Mouse (Mus musculus) induced T-regulatory cell, adult 2 months (primary cell): ENCODE measurements at regions not wholly inside any gene's neighbourhood (a gene's known extent, or its start where the extent isn't known, plus 50 kb on each side); places are given as distances from the start of the nearest gene placed in this dataset.

ENCODE experiments used
- DNase-seq: peaks from one replicate; pipeline ENCODE4 v3.0.0-alpha.2; 2012; ENCODE audit warnings: low read depth

DNA sequence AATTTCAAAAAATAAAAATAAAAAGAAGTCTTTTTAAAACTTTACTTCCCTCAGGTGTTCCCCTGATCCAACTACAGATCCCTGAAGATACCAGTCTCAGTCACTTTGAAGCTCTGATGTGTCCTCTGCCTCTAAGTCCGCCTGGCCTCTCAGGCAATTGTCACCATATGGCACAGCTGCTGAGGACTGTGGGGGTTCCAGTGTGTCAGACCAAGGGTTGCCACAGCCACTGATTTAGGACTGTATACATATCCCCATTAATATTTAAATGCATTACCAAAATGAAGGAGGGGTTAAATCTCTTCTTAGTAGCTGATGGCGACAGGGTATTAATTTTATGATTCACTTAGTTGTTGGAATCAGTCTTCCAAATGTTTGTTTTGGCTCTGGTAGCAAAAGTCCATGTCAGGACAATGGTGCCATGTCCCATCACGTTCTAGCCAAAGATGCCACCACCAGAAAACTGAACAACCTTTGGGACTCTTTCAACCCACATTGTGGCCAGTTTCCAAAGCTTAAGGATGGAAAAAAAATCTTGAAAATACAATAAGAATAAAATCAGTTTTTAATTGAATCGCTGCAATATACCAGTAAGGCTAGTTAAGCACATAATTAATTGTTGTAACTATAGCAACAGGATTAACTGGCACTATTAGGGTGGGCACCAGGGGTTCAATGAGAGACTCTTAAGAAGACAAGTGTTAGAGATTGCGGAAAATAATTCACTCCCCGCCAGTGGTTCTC, 62.5 kb downstream of the Arrdc4 start:
- no peak for DNase-seq

DNA sequence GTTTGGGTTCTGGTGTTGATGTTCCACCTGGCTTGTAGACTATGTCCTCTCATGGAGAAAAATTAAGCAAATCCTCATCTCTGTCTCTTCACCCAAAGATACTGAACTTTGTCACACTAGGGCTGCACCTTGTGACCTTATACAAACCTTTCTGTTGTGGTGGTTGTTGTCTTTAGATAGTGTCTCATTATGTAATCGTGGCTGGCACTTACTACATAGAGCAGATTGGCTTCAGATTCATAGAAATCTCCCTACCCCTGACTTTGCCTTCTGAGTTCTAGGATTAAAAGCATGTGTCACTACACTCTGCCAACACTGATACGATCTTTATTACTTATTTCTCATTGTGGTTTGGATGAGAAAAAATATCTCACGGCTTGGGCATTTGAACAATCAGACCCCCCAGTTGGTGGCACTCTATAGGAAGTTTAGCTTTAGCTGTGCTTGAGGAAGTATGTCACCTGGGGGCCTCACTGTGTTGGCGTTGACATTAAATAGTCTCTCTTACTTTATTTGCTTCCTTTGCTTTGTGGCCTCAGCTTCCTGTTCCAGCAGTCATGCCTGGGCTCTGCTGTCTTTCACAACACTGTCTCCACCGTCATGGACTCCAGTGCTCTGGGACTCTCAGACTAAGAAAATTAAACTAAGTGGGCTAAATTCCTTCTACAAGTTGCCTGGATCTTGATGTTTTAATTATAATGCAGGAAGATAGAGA, 66.0 kb downstream of the Arrdc4 start:
- DNase-seq, result no peak

DNA sequence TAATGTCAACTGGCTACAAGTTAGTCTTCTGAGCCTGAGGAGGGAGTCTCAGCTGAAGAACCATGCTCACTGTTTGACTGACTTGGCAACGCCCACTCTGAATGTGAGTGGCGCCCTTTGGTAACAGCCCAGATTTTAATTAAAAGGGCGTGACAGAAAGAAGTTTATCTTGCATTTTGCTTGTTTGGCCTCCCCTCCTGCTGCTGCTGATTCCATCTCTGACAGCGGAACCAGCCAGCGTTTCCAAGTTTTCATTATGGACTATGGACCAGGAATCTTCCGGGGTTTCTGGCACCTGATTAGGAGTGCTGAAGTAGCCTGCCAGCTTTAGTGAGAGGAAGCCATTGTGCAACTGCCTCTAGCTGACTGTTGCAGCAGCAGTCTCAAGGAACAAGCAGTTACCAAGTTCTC, 66.7 kb downstream of the Arrdc4 start:
- DNase-seq, result no peak

DNA sequence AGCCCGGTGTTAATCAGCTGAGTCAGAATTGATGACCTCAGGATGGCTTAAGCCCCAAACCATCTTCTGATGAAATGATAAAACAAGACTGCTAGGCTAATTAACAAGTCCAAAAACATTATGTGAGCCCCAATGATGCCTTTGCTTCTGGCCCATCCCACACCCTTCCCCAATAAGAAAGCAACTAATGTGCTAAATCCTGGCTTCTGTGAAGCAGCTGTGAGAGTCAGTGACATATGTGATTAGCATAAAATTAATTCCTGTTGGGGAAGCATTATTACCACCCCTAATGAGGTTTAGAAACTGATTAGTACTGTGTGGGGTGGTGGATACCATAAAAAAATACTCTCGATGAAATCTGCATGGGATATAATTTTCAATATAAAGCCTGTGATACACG, 69.3 kb downstream of the Arrdc4 start:
- no peak for DNase-seq

DNA sequence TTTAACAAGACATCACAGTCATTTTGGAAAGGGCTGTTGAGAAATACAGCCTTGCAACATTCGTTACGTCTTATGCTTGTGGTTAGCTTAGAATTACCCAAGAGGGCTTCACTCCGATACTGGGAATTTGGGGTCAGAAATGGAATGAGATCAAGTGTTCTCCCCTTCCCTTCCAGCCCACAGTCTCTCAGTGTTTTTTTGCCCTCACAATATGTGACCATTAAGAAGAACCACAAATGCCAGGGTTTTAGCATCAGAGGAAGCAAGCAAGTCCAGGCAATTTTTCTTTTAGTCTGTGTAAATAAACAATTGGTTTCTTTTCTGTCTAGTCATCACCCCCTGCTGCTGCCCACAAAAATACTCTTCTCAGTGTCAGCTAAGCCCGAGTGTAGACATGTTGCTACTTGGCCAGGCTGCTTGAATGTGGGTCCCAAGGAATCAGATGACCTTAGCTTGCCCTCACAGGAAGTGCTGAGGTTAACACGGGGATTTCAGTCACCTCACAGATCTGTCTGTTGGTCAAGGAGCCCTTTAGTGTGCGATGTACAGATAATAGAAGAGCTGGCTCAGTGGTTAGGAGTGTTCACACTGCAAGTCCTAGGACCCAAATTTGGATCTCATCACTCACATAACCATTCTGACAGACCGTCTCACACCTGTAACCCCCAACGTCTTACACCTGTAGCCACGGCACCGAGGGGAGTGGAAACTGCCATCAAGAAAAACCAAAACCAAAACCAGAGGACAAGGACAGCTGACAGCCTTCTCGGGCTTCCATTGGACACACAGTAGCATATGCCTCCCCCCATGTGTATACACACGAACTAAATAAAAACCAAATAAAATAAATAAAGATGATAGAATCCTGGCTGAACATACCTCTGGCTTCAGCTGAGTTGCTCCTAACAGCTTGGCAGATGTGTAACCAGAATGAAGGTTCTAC, 81.0 kb downstream of the Arrdc4 start:
- DNase-seq, result no peak

DNA sequence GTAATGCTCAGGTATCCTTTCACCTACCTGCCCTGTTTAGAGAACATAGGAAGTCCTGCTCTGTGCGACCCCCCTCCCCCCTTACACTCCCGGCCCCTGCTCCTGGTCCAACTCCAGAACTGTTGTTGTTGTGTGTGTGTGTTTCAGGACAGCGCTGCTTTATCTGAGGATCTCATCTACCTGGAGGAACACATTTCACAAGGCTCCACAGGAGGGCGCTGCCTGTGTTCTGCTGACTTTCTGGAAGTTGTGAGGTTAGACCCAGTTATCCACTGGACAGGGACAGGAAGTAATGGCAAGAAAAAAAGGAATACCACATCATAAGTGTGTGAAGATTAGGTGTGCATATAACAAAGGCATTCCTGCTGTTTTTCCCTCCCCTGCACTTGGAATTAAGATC, 81.8 kb downstream of the Arrdc4 start:
- DNase-seq, result no peak

DNA sequence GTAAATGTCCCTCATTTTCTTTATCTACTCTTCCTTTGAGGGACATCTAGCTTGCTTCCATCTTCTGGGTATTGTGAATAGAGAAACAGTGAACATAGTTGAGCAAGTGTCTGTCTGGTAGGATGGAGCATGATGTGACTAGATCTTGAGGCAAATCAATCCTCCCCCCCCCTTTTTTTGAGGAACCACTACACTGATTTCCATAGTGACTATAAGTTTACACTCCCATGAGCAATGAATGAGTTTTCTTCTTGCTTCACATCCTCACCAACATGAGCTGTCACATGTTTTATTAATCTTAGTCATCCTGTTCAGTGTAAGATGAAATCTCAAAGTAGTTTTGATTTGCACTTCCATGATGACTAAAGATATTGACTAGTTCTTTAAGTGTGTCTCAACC, 92.7 kb downstream of the Arrdc4 start:
- no peak for DNase-seq

DNA sequence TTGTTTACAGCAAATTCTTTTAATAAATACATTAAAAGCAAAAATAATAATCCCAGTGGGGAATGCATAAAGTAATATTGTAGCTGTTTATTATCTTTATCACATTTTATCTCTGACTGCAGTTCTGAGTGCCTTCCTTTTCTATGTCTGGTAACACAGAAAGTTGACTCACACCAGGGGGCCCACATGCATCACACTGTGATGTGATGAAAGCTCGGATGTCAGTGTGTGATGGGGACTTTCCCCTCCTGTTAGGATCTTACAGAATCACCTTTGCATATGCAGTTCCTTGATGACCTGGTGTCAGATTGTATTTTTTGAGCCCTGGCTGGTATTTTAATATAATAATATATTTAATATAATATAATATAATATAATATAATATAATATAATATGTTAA, 95.5 kb downstream of the Arrdc4 start:
- DNase-seq, result no peak

DNA sequence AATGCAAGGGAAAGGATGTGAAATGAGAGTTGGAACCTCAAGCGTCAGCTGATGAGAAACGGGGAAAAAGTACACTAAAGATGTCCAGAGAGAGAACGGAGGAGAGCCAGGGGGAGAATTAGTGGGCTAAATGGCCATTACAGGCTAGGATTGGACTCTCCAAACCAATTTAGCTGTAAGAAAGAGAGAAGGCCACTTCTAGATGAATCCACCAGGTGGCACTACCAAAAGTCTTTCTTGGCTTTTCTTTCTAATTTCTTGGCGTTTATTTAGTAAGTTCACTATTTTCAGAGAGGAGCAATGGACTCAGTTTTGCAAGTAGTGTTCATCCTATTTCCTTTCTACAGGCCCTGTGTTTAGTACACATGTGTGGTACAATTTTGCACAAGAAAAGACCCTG, 97.6 kb downstream of the Arrdc4 start:
- DNase-seq, result peak; percentile 7

DNA sequence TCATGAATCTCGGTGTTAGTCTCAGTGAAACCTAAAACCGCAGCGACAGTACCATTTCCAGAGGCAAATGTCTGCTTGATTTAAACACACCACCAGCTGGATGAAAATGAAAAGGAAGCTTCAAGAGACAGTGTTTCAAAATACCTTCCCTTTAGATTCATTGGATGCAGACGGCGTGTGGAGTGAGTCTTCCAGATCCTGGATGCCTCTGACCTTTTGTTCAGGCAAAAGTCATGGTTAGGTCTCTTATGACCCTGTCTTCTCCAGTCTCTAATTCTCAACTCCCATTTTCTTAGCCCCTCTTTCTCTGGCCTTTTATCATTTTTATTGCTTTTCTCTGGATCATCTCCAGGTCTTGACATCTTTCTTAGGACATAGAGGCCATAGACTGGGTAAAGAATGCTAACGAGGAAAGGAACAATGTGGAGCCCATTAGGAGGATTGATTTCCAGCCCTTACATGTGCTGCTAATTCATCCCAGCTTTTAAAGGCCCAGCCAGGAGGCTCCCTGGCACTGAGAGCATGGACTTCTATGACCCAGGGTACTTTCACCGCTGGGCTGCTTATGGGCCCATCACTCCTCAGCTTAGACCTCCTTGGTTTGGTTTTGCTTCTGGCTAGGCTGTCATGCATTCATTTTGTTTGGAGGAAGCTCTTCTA, 111.4 kb downstream of the Arrdc4 start:
- DNase-seq, result no peak

DNA sequence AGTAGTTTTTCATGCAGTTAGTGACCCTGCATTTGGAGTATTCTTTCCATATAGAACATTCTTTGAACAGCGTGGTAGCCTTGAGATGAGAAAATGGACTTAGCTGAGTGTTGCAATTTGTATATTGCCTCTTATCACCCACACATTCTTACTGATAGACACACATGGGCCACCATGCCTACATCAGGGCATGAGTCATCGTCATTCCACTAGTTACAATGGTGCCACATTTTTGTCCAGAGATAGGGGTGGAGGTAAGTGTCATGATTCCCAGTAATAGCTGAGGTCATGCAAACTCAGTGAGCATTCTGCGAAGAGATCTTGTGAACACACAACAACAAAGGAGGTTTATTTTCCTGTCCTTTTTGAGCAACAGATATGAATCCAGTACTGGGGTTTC, 128.0 kb downstream of the Arrdc4 start:
- no peak for DNase-seq

DNA sequence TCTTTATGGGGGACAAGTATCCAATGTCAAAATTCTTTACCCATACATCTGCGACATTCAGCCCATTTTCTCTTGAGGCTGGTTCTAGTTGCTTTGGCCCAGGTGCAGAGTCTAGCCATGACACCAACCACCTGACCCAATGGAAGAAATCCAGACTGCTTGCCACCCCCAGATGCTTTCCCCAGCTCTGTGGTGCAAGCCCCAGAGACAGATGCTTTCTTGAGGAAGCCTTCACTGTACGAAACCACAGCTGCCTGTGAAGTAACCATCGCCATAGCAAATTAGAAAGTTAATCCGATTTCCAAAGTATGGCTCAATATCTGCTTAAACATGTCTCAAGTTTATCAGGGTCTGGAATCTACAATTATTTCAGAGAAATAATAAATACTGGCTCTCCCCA, 138.5 kb downstream of the Arrdc4 start:
- no peak for DNase-seq

DNA sequence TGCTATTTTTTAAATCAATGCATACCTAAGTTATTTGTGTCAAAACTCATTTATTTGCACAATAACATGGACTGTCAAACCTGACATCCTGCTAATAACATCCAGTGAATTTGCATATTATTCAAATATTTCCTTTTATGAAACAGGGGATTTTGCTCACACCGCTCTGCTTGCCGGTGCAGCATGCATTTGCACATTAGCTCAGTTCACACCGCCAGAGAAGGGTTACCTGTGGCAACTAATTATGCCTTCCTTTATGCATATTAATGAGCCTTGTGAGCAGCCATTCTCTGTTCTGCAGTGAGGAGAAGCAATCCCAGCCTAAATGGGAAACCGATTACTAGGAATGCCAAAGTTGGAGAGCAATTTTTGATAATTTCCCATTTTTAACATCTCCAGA, 141.9 kb downstream of the Arrdc4 start:
- DNase-seq, result no peak

DNA sequence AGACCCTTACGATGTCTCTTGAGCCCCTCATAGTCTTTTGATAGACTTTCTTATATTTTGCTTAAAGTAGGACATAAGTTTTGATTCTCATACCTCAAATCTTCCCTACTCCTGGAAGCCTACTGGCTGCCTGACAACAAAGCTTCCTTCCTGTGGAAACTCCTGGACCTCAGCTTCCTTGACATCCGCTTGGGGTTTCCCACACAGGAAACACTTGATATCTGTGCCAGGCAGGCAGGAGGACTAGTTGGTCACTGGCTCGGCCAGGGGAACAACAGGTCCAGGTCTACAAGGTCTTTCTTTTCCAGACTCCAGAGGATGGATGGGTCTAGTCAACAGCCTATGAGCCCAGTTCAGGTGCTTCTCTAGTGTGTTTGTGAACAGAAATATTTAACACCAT, 142.8 kb downstream of the Arrdc4 start:
- DNase-seq, result no peak

DNA sequence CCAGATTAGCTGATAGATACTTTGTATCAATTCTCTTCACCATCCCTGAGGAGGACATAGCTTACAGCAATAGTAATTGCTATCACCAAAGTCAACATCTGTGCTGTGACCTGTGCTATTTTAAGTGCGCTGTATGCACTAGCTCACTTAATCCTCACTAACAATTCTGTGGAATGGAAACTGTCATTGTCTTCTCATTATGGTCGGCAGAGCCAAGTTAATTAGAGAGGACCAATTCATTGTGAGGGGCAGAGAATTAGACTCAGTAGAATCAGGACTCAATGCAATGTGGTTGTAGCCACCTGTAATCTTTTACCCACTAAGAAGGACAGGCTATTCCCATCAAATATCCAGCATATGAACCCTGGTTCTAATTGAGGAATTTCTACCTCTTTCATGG, 145.3 kb downstream of the Arrdc4 start:
- no peak for DNase-seq

DNA sequence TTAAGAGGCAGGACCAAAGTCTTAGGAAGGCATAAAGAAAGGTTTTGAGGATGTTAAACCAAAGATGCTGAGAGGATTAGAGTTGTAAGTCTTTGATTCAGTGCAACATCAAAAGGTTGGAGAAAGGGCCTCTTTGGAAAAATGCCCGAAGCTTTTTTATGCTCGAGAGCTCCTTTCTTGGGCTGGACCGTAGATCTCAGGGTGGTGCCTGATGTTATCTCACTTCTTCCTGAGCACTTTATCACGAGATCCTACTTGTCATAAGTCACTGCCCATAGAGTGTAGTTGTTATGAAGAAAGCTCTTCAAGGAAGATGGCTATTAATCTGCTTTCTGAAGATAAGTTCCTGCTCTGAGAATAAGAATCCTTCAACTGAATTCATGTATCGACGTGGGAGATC, 147.0 kb downstream of the Arrdc4 start:
- DNase-seq, result no peak

DNA sequence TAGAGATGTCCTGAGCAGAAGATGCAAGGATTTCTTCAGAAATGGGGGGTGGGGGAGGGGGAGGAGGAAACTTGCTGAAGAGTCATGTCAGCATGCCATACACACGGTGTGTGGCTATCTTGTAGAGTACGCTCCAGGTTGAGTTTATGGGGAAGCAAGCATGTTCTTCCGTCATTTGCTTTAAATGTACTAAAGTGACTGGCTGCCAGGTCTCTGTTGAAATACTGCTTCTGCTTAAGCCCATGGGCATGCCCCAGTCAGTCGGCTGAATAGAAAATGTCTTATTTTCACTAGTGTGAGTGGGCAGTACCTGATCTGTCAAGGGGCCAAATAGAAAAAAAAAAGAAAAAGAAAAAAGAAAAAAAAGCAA, 155.0 kb downstream of the Arrdc4 start:
- no peak for DNase-seq

DNA sequence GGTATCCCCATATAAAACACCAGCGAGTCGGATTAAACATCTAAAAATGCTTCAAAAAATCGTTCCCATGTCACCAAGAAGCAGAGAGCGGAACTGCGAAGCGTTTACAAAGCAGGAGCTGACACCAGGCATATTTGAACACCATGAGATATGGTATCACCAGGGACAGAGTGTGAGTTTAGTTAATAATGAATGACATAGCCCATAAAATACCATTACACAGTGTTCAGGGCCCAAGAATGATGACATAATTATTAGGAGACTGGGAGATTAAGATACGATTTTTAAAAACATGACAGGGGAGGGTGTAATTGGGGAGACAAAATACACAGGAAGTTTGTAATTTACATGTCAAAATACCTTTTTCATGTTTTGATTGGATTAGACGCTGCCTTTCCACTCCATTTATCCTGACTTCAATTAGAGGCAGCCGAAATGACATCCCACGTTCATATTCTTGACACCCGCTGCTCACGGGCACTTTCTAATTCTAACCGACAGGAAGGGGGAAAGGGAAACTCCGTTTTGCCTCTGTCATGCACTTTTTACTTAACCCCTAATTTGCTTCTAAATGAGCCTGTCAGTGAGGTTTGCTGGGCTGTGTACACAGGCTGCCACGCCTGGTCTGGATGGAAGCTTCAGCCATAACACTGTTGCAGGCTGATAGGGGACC, 155.6 kb downstream of the Arrdc4 start:
- no peak for DNase-seq

DNA sequence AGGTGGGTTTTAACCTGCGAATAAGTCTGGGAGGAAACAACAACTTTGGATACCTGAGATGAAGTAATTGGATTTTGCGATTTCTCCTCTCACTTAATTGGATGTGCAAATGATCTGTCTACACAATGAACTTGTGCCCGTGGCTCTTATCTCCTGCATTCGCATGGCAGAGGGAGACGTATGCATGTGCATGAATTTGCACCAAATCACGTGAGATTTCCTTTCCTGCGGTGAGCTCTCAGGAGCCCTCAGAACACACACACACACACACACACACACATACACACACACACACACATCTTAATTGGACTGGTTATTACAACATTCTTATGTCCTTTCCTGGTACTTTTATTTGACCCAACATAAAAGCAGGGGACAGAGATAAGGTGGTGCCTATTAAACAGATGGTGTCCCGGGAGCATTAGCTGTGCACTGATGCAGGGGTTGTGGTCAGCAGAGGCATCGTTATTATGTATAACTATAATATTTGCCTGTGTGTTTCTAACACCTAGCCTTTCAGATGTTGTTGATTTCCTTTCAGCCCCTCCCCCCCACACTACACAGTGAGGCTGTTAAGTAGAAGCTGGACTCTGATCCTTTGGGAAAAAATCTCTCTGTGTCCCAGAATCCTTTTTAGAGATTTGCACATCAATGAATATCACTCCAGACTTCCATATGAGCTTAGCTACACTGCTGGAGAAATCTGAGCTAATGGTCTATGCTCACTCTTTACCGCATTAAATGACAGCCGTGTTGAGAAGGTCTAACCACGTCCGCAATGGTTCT, 166.3 kb downstream of the Arrdc4 start:
- no peak for DNase-seq

DNA sequence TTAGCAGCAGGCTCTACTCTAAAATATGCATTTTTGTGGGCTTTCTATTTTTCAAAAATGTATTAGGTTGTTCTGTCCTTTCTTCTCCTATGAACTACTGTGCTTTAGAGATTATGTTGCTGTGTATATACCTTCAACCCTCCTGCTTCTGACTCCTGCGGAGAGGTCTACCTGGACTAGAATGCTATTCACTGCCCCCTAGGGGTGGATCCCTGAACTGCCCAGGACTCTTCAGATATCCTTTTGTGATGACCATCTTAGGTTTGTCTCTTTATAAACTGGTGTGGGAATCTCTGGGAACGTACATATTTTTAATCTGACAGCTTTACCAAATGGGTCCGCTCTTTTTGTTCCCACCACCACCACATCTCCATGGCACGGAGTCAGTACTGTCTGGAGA, 168.4 kb downstream of the Arrdc4 start:
- peak; percentile 49 for DNase-seq

DNA sequence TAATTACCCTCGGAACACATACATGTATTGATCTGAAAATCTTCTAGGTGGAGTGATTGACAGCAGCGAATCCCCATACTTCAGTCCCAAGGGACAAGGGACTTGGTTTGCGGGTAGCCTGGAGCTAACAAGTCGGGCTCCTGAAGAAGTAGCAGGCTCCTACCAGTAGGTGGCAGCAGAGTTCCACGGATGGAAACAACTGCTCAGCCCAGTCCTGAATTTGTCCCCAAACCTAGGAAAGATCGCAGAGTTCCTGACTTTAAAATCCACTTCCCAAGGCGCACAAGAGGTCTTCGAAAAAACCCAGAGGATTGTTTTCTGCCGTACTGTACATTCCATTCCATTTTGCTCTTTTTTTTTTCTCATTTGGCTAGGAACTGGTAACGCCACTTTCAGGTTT, 169.4 kb downstream of the Arrdc4 start:
- peak; percentile 78 for DNase-seq
